In the genomic region with DNA sequence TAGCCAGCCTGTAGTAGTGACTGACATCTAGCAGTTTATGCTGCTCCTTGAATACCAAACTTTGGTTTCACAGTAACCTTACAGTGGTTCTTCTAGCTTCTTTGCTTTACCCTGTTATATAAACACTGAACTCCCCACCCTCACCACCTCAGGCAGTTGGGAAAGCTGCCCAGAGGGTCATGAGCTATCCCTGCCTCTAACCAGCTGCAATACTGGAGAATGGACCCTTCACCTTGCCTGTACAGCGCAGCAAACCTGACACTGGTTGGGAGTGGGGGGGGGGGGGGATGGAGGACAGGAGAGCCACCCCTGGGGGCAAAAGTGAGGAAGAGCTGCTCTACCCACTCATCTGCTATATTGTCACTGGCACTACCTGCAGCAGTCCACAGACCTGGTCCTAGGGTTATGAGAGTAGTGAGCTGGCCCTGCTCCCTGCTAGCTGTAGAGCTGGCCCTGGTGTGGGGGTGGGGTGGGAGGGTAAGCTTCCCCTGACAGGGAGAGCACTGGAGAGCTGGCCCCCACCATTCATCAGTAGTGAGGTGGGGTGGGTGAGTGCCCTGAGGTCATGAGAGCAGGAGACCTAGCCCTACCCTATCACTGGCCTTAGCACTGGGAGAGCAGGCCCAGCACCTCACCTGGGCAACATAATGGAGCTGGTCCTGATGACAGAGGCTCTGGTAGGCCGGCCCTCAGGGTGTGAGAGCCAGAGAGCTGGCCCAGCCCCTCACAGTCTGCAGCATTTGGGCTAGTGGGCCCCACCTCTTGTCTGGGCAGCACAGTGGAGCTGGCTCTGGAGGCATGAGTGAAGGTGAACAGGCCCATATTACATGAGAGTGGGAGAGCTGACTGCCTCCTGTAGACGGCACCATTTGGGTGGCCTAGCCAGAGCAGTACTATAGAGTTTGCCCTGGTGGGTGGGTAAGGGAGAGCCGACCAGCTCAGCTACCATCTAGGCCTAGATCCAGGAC, we compare ENCODE assay signal across 8 mouse cellular contexts. TPM values are rescaled to one million over a fixed set of nuclear protein-coding genes. Genes with fewer than 3 reads are reported as not detected.
DNase-seq lines count a peak whose midpoint lies in the region; ATAC-seq and TF ChIP-seq lines count a peak whose summit lies in the region.

No protein-coding gene starts in this region.

- no peaks in the 10 kb centered on the region for H3K9me3 ChIP-seq in embryonic facial prominence, embryonic 12.5 days
- H3K9me3 ChIP-seq in hindbrain, postnatal 0 days (ENCODE audit: low read length), result no peaks in the 10 kb centered on the region
- no peaks in the 10 kb centered on the region; the same call in 1 of the 2 replicates for H3K9me3 ChIP-seq in liver, embryonic 16.5 days (replicated peaks; ENCODE audit: control insufficient read depth, low read length)
- no peaks in the 10 kb centered on the region for H3K9me3 ChIP-seq in stomach, postnatal 0 days (ENCODE audit: control insufficient read depth, low read length)

- no peak overlapping the region for H3K4me3 ChIP-seq in embryonic facial prominence, embryonic 12.5 days
- H3K4me3 ChIP-seq in hindbrain, postnatal 0 days (ENCODE audit: low read length), result no peak overlapping the region
- no peak overlapping the region for H3K4me3 ChIP-seq in liver, embryonic 16.5 days (ENCODE audit: low read depth, low read length)
- no peak overlapping the region for H3K4me3 ChIP-seq in stomach, postnatal 0 days (ENCODE audit: low read depth, low read length)

- 68% methylated on average over 4 of the region's 4 CpGs for WGBS in embryonic facial prominence, embryonic 12.5 days
- WGBS in hindbrain, postnatal 0 days, result 72% methylated on average over 4 of the region's 4 CpGs
- 69% methylated on average over 4 of the region's 4 CpGs for WGBS in liver, embryonic 16.5 days (ENCODE audit: insufficient replicate concordance)
- 59% methylated on average over 4 of the region's 4 CpGs for whole genome bisulfite sequencing in stomach, postnatal 0 days

- peaks cover 37% of the 10 kb centered on the region for H3K36me3 ChIP-seq in embryonic facial prominence, embryonic 12.5 days
- peaks cover 37% of the 10 kb centered on the region for H3K36me3 ChIP-seq in hindbrain, postnatal 0 days (ENCODE audit: insufficient read depth, low read length)
- H3K36me3 ChIP-seq in liver, embryonic 16.5 days (ENCODE audit: control insufficient read depth, insufficient read depth), result peaks cover 31% of the 10 kb centered on the region
- peaks cover 19% of the 10 kb centered on the region for H3K36me3 ChIP-seq in stomach, postnatal 0 days (ENCODE audit: control insufficient read depth, insufficient read depth, low read length)

- no peaks in the 10 kb centered on the region for H3K27me3 ChIP-seq in embryonic facial prominence, embryonic 12.5 days
- H3K27me3 ChIP-seq in hindbrain, postnatal 0 days (ENCODE audit: insufficient read depth, low read length), result no peaks in the 10 kb centered on the region
- no peaks in the 10 kb centered on the region for H3K27me3 ChIP-seq in liver, embryonic 16.5 days (ENCODE audit: control insufficient read depth, insufficient read depth, low read depth, low read length)
- no peaks in the 10 kb centered on the region for H3K27me3 ChIP-seq in stomach, postnatal 0 days (ENCODE audit: control insufficient read depth, insufficient read depth, low read length)

- no peak overlapping the region for H3K27ac ChIP-seq in embryonic facial prominence, embryonic 12.5 days
- no peak overlapping the region for H3K27ac ChIP-seq in hindbrain, postnatal 0 days
- H3K27ac ChIP-seq in liver, embryonic 16.5 days (ENCODE audit: low read length), result no peak overlapping the region
- H3K27ac ChIP-seq in stomach, postnatal 0 days (replicated peaks), result no peak overlapping the region

- peak; percentile 31 for ATAC-seq in frontal cortex, adult (ENCODE audit: low TSS enrichment)
- peak; percentile 73 for ATAC-seq in embryonic facial prominence, embryonic 12.5 days (ENCODE audit: insufficient number of reproducible peaks, insufficient read depth, low FRiP score, low TSS enrichment)
- peak; percentile 73 for ATAC-seq in hindbrain, postnatal 0 days
- peak; percentile 52 for ATAC-seq in liver, embryonic 16.5 days (ENCODE audit: low read depth)
- ATAC-seq in stomach, postnatal 0 days (ENCODE audit: low FRiP score, low TSS enrichment), result peak; percentile 76

- no peak for TF ChIP-seq EP300 in stomach, postnatal 0 days (optimal IDR thresholded peaks at IDR 0.05)

- DNase-seq in frontal cortex, postnatal 36 days (ENCODE audit: low spot score in 2 of 2), result no peak
- DNase-seq in hindbrain, postnatal 0 days (ENCODE audit: low spot score), result no peak
- peak; percentile 30 for DNase-seq in stomach, postnatal 0 days (ENCODE audit: low spot score)
- no peak for DNase-seq in layer of hippocampus, adult 9-10 months (ENCODE audit: low spot score)
- DNase-seq in Muller cell, postnatal 12 days (ENCODE audit: inconsistent ontology term), result no peak

- no peak for TF ChIP-seq CTCF in hindbrain, postnatal 0 days (IDR thresholded peaks at IDR 0.05; ENCODE audit: low read depth)
- no peak for TF ChIP-seq CTCF in stomach, postnatal 0 days (IDR thresholded peaks at IDR 0.05; ENCODE audit: low read depth)

- H3K4me1 ChIP-seq in embryonic facial prominence, embryonic 12.5 days, result no peaks in the 10 kb centered on the region
- no peaks in the 10 kb centered on the region for H3K4me1 ChIP-seq in hindbrain, postnatal 0 days (ENCODE audit: insufficient read depth, low read length)
- H3K4me1 ChIP-seq in liver, embryonic 16.5 days (ENCODE audit: control insufficient read depth, low read depth, low read length), result no peaks in the 10 kb centered on the region; the same call in 1 of the 2 replicates
- H3K4me1 ChIP-seq in stomach, postnatal 0 days (replicated peaks; ENCODE audit: control insufficient read depth, insufficient read depth), result no peaks in the 10 kb centered on the region

- no peak overlapping the region for H3K4me2 ChIP-seq in embryonic facial prominence, embryonic 12.5 days (replicated peaks)
- no peak overlapping the region for H3K4me2 ChIP-seq in hindbrain, postnatal 0 days (ENCODE audit: low read depth, low read length)
- no peak overlapping the region for H3K4me2 ChIP-seq in liver, embryonic 16.5 days (ENCODE audit: low read depth, low read length)
- H3K4me2 ChIP-seq in stomach, postnatal 0 days (replicated peaks; ENCODE audit: low read depth), result no peak overlapping the region

- H3K9ac ChIP-seq in embryonic facial prominence, embryonic 12.5 days, result no peak overlapping the region
- no peak overlapping the region for H3K9ac ChIP-seq in hindbrain, postnatal 0 days (replicated peaks; ENCODE audit: low read length)
- H3K9ac ChIP-seq in liver, embryonic 16.5 days (ENCODE audit: low read depth, low read length), result no peak overlapping the region
- no peak overlapping the region for H3K9ac ChIP-seq in stomach, postnatal 0 days (ENCODE audit: low read length)

RNA-seq across cellular contexts. Expression of gene Acot13, which starts 14.9 kb away (rescaled TPM):
- polyA plus RNA-seq in embryonic facial prominence, embryonic 12.5 days (2016; fragmentation: Nextera tagmentation; extraction: Ambion mirVana), result 64.9 and 66.1 TPM in 2 replicates
- total RNA-seq in hindbrain, postnatal 0 days (2014; rRNA removed), result 14.7 and 19.3 TPM in 2 replicates
- polyA plus RNA-seq in hindbrain, postnatal 0 days (2015; fragmentation: Nextera tagmentation; extraction: Ambion mirVana), result 69.7 and 74.2 TPM in 2 replicates
- polyA plus RNA-seq in liver, embryonic 16.5 days (2015; fragmentation: Nextera tagmentation; extraction: Ambion mirVana), result 56.0 and 56.9 TPM in 2 replicates
- 111 and 117 TPM in 2 replicates for polyA plus RNA-seq in stomach, postnatal 0 days (2015; fragmentation: Nextera tagmentation; extraction: Ambion mirVana)

RNA-seq across cellular contexts. Expression of gene BC005537, which starts 15.0 kb away (rescaled TPM):
- polyA plus RNA-seq in embryonic facial prominence, embryonic 12.5 days (2016; fragmentation: Nextera tagmentation; extraction: Ambion mirVana), result 16.4 and 17.3 TPM in 2 replicates
- 39.2 and 40.8 TPM in 2 replicates for total RNA-seq in hindbrain, postnatal 0 days (2014; rRNA removed)
- polyA plus RNA-seq in hindbrain, postnatal 0 days (2015; fragmentation: Nextera tagmentation; extraction: Ambion mirVana), result 16.4 and 18.1 TPM in 2 replicates
- 7.6 and 8.9 TPM in 2 replicates for polyA plus RNA-seq in liver, embryonic 16.5 days (2015; fragmentation: Nextera tagmentation; extraction: Ambion mirVana)
- 11.0 and 11.1 TPM in 2 replicates for polyA plus RNA-seq in stomach, postnatal 0 days (2015; fragmentation: Nextera tagmentation; extraction: Ambion mirVana)

RNA-seq across cellular contexts. Expression of gene Tdp2, which starts 15.1 kb away (rescaled TPM):
- 67.6 and 71.4 TPM in 2 replicates for polyA plus RNA-seq in embryonic facial prominence, embryonic 12.5 days (2016; fragmentation: Nextera tagmentation; extraction: Ambion mirVana)
- 30.0 and 30.9 TPM in 2 replicates for total RNA-seq in hindbrain, postnatal 0 days (2014; rRNA removed)
- 36.6 and 38.8 TPM in 2 replicates for polyA plus RNA-seq in hindbrain, postnatal 0 days (2015; fragmentation: Nextera tagmentation; extraction: Ambion mirVana)
- polyA plus RNA-seq in liver, embryonic 16.5 days (2015; fragmentation: Nextera tagmentation; extraction: Ambion mirVana), result 19.6 and 22.3 TPM in 2 replicates
- polyA plus RNA-seq in stomach, postnatal 0 days (2015; fragmentation: Nextera tagmentation; extraction: Ambion mirVana), result 21.6 and 22.0 TPM in 2 replicates

RNA-seq across cellular contexts. Expression of gene D130043K22Rik, which starts 28.5 kb away (rescaled TPM):
- polyA plus RNA-seq in embryonic facial prominence, embryonic 12.5 days (2016; fragmentation: Nextera tagmentation; extraction: Ambion mirVana), result 0.58 and 0.73 TPM in 2 replicates
- 11.3 and 13.0 TPM in 2 replicates for total RNA-seq in hindbrain, postnatal 0 days (2014; rRNA removed)
- polyA plus RNA-seq in hindbrain, postnatal 0 days (2015; fragmentation: Nextera tagmentation; extraction: Ambion mirVana), result 6.1 TPM in 2 replicates
- 0.12 and 0.27 TPM in 2 replicates for polyA plus RNA-seq in liver, embryonic 16.5 days (2015; fragmentation: Nextera tagmentation; extraction: Ambion mirVana)
- 0.19 and 0.58 TPM in 2 replicates for polyA plus RNA-seq in stomach, postnatal 0 days (2015; fragmentation: Nextera tagmentation; extraction: Ambion mirVana)

RNA-seq across cellular contexts. Expression of gene Gmnn, which starts 54.7 kb away (rescaled TPM):
- 109 and 113 TPM in 2 replicates for polyA plus RNA-seq in embryonic facial prominence, embryonic 12.5 days (2016; fragmentation: Nextera tagmentation; extraction: Ambion mirVana)
- 4.7 and 40.9 TPM in 2 replicates for total RNA-seq in hindbrain, postnatal 0 days (2014; rRNA removed)
- 23.4 and 23.6 TPM in 2 replicates for polyA plus RNA-seq in hindbrain, postnatal 0 days (2015; fragmentation: Nextera tagmentation; extraction: Ambion mirVana)
- polyA plus RNA-seq in liver, embryonic 16.5 days (2015; fragmentation: Nextera tagmentation; extraction: Ambion mirVana), result 82.5 and 101 TPM in 2 replicates
- polyA plus RNA-seq in stomach, postnatal 0 days (2015; fragmentation: Nextera tagmentation; extraction: Ambion mirVana), result 39.6 and 43.3 TPM in 2 replicates
